Mouse (Mus musculus) myocyte (in vitro differentiated cells): Measurements from ENCODE around the gene Fchsd2. TPM values are rescaled to one million over a fixed set of nuclear protein-coding genes. Genes with fewer than 3 reads are reported as not detected.

Experiments
- H3K27me3 ChIP-seq: one replicate; pipeline ENCODE4 v1.6.1; 2011; ENCODE audit not compliant: control insufficient read depth, insufficient read depth, insufficient read length
- H3K36me3 ChIP-seq: one replicate; pipeline ENCODE4 v1.6.1; 2011; ENCODE audit not compliant: control insufficient read depth, insufficient read depth
- H3K4me2 ChIP-seq: one replicate; pipeline ENCODE4 v1.6.1; 2011; ENCODE audit warnings: low read depth, control low read depth
- H3K4me3 ChIP-seq: one replicate; pipeline ENCODE4 v1.5.1; 2011; ENCODE audit warnings: mild to moderate bottlenecking, control low read depth, moderate library complexity
- H3K79me2 ChIP-seq: one replicate; pipeline ENCODE4 v1.6.1; 2011; ENCODE audit not compliant: control insufficient read depth, insufficient read depth
- H3ac ChIP-seq: one replicate; pipeline ENCODE4 v1.6.1; 2011; ENCODE audit not compliant: control insufficient read depth, insufficient read length
- CEBPB ChIP-seq: IDR thresholded peaks from 2 replicates; pipeline ENCODE4 v1.6.1; 2011; ENCODE audit warnings: mild to moderate bottlenecking, moderate library complexity; ENCODE audit not compliant: poor library complexity, insufficient read depth, severe bottlenecking
- E2F4 ChIP-seq: IDR thresholded peaks from one replicate; pipeline ENCODE4 v1.6.1; 2011; ENCODE audit warnings: mild to moderate bottlenecking, control low read depth, moderate library complexity; ENCODE audit not compliant: insufficient read depth
- MAX ChIP-seq: IDR thresholded peaks from one replicate; pipeline ENCODE4 v1.6.1; 2011; ENCODE audit warnings: low read depth, mild to moderate bottlenecking, control low read depth
- MYOD1 ChIP-seq, 3 experiments: IDR thresholded peaks; one replicate each; pipeline ENCODE4 v1.6.1; 2011; ENCODE audit warnings: control low read depth in 2 of 3, low read depth in 2 of 3, mild to moderate bottlenecking in 2 of 3, moderate library complexity in 1 of 3; ENCODE audit not compliant: insufficient read length in 2 of 3, control insufficient read depth in 1 of 3
- MYOG ChIP-seq, 3 experiments: IDR thresholded peaks; one replicate each; pipeline ENCODE4 v1.6.1; 2011; ENCODE audit warnings: control low read depth in 2 of 3, low read depth in 2 of 3, mild to moderate bottlenecking in 2 of 3; ENCODE audit not compliant: insufficient read length in 2 of 3, control insufficient read depth in 1 of 3, insufficient read depth in 1 of 3
- POLR2A ChIP-seq: IDR thresholded peaks from one replicate; pipeline ENCODE4 v1.6.1; 2011; ENCODE audit warnings: low read depth, mild to moderate bottlenecking, control low read depth, moderate library complexity; ENCODE audit not compliant: insufficient read length
- POLR2AphosphoS2 ChIP-seq: IDR thresholded peaks from one replicate; pipeline ENCODE4 v1.6.1; 2011; ENCODE audit warnings: low read depth, control low read depth; ENCODE audit not compliant: insufficient read length
- REST ChIP-seq: IDR thresholded peaks from one replicate; pipeline ENCODE4 v1.6.1; 2011; ENCODE audit warnings: mild to moderate bottlenecking, control low read depth, moderate library complexity; ENCODE audit not compliant: insufficient read depth, insufficient read length
- SRF ChIP-seq: IDR thresholded peaks from one replicate; pipeline ENCODE4 v1.6.1; 2011; ENCODE audit warnings: low read depth; ENCODE audit not compliant: control insufficient read depth, insufficient read length
- TCF12 ChIP-seq: IDR thresholded peaks from one replicate; pipeline ENCODE4 v1.6.1; 2011; ENCODE audit warnings: mild to moderate bottlenecking, control low read depth; ENCODE audit not compliant: poor library complexity, insufficient read depth, severe bottlenecking
- TCF3 ChIP-seq: IDR thresholded peaks from one replicate; pipeline ENCODE4 v1.6.1; 2011; ENCODE audit warnings: low read depth, control low read depth; ENCODE audit not compliant: insufficient read length
- USF1 ChIP-seq: IDR thresholded peaks from one replicate; pipeline ENCODE4 v1.6.1; 2011; ENCODE audit warnings: low read depth, mild to moderate bottlenecking, control low read depth, moderate library complexity
- polyA plus RNA-seq: library from polyadenylated mRNA; unstranded; fragments of >200 nt; fragmentation: generic; extraction: Trizol; gene quantifications from one replicate; pipeline ENCODE4 v1.2.1, GENCODE M21; 2012; ENCODE audit warnings: missing spikeins

Fchsd2 gene
- polyA plus RNA-seq, 1 experiment: 5.7 TPM

GRCm38 (mm10) chr7:101050724-101051550 lies 41.7 kb upstream of the Fchsd2 start:
- Histone ChIP-seq H3K27me3 (no peaks in the 10 kb centered on the region), H3K4me3 (no peak overlapping the region), H3ac (no peak overlapping the region), H3K79me2 (no peaks in the 10 kb centered on the region), H3K4me2 (no peak overlapping the region), H3K36me3 (no peaks in the 10 kb centered on the region)
- TF ChIP-seq POLR2AphosphoS2 (no peak), USF1 (no peak), CEBPB (no peak), MYOD1 (IDR thresholded peaks at IDR 0.05; ENCODE audit: control insufficient read depth in 1 of 3, insufficient read length in 2 of 3, low read depth in 2 of 3) (no peak)

- peak overlapping the region; percentile 66 for H3K4me2 ChIP-seq
- H3K79me2 ChIP-seq: no peaks in the 10 kb centered on the region
- no peak overlapping the region for H3K4me3 ChIP-seq
- no peaks in the 10 kb centered on the region for H3K36me3 ChIP-seq
- no peak overlapping the region for H3ac ChIP-seq
- H3K27me3 ChIP-seq: no peaks in the 10 kb centered on the region
- no peak for TF ChIP-seq REST
- no peak for TF ChIP-seq TCF3
- TF ChIP-seq CEBPB: no peak
- TF ChIP-seq TCF12: no peak
- no peak for TF ChIP-seq POLR2AphosphoS2
- TF ChIP-seq SRF: no peak
These were observed 41.0 kb upstream of the Fchsd2 start for GRCm38 (mm10) chr7:101051551-101052221.

GRCm38 (mm10) chr7:101053136-101053535 lies 39.5 kb upstream of the Fchsd2 start:
- H3K4me2 ChIP-seq: no peak overlapping the region
- no peaks in the 10 kb centered on the region for H3K27me3 ChIP-seq
- TF ChIP-seq MYOD1 (IDR thresholded peaks at IDR 0.05; ENCODE audit: control insufficient read depth in 1 of 3, insufficient read length in 2 of 3, low read depth in 2 of 3) (no peak), TCF12 (no peak), POLR2A (no peak), CEBPB (no peak), USF1 (no peak)
- H3K4me3 ChIP-seq: no peak overlapping the region
- H3ac ChIP-seq: no peak overlapping the region
- H3K36me3 ChIP-seq: no peaks in the 10 kb centered on the region
- H3K79me2 ChIP-seq: no peaks in the 10 kb centered on the region

DNA sequence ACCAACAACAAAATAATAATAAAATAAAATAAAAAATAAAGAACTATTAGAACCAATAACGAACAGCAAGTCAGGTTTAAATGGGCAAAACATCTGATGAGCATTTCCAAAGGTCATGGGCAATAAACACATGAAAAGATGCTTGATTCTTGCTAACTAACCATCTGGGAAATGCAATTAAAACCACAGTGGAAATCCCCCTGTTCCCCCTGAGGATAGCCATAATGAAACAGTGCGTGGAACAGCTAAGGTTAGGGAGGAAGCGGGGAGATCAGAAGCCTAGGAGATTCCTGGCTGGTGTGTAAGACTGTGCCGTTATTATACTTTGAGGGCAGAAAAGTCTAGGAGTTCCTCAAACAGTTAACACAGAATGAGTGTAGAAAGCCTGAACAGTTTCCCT lies 35.4 kb upstream of the Fchsd2 start:
- H3K4me3 ChIP-seq: no peak overlapping the region
- no peaks in the 10 kb centered on the region for H3K36me3 ChIP-seq
- H3K79me2 ChIP-seq: no peaks in the 10 kb centered on the region
- no peak for TF ChIP-seq MYOD1 (IDR thresholded peaks at IDR 0.05; ENCODE audit: control insufficient read depth in 1 of 3, insufficient read length in 2 of 3, low read depth in 2 of 3)
- H3ac ChIP-seq: no peak overlapping the region
- no peaks in the 10 kb centered on the region for H3K27me3 ChIP-seq
- peak overlapping the region; percentile 7 for H3K4me2 ChIP-seq

- H3K27me3 ChIP-seq: no peaks in the 10 kb centered on the region
- H3K4me3 ChIP-seq: no peak overlapping the region
- H3ac ChIP-seq: no peak overlapping the region
- no peaks in the 10 kb centered on the region for H3K79me2 ChIP-seq
- H3K36me3 ChIP-seq: no peaks in the 10 kb centered on the region
- no peak for TF ChIP-seq TCF3
- TF ChIP-seq POLR2AphosphoS2: no peak
- TF ChIP-seq SRF: no peak
- no peak for TF ChIP-seq E2F4
- TF ChIP-seq MAX: no peak
- TF ChIP-seq POLR2A: no peak
- no peak for TF ChIP-seq MYOG (IDR thresholded peaks at IDR 0.05; ENCODE audit: control insufficient read depth in 1 of 3, insufficient read depth in 1 of 3, insufficient read length in 2 of 3, low read depth in 2 of 3)
- TF ChIP-seq USF1: no peak
- no peak for TF ChIP-seq CEBPB
- no peak for TF ChIP-seq TCF12
- no peak for TF ChIP-seq REST
- no peak overlapping the region for H3K4me2 ChIP-seq
These were observed 33.5 kb upstream of the Fchsd2 start for GRCm38 (mm10) chr7:101059188-101059587.
